Mouse (Mus musculus) erythroblast, embryonic 14.5 days (primary cell): ENCODE measurements around the gene Isca2.

Source experiments
- GATA1 ChIP-seq: IDR thresholded peaks from 2 replicates; pipeline ENCODE4 v1.6.1; 2012; ENCODE audit warnings: low read length, inconsistent platforms, mixed read lengths
- TAL1 ChIP-seq: IDR thresholded peaks from 3 replicates; pipeline ENCODE4 v1.6.1; 2012; ENCODE audit warnings: low read length, inconsistent platforms, mixed read lengths

DNA sequence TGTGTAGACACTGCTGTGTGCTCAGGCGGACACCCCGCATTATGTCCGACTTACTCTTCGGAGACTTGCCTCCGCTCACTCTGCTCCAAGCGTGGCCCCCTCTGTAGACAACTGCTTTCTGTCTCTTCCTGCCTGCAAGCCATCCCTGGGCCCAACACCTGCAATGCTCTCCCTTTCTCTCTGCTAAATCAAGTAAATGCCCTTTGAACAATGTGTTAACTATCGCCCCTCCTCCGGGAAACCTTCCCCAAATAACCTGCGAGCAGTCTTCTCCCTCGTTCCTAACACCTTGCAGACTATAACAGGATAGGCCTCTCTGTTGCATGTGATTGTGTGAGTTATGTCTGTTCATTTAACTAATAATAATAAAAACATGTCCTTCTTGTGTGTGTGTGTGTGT, 29.6 kb upstream of the Isca2 start:
- TF ChIP-seq GATA1 (no peak), TAL1 (no peak)
